Mouse (Mus musculus) macrophage (primary cell): Measurements from ENCODE around the gene Irak1. TPM values are rescaled to one million over a fixed set of nuclear protein-coding genes. Genes with fewer than 3 reads are reported as not detected.

Experiments
- H3K27ac ChIP-seq: fragments of 350-480 bp; formaldehyde crosslinking; 2 replicates; pipeline ENCODE4 v1.9.0; 2021
- H3K36me3 ChIP-seq: fragments of 350-480 bp; formaldehyde crosslinking; 2 replicates; pipeline ENCODE4 v1.9.0; 2021; ENCODE audit errors: inconsistent target
- H3K4me3 ChIP-seq: fragments of 350-480 bp; formaldehyde crosslinking; 2 replicates; pipeline ENCODE4 v1.9.0; 2021; ENCODE audit errors: inconsistent target
- H3K79me2 ChIP-seq: fragments of 350-480 bp; formaldehyde crosslinking; 2 replicates; pipeline ENCODE4 v1.9.0; 2021; ENCODE audit errors: inconsistent target
- WGBS: methylation state at CpG from one replicate; pipeline ENCODE4 v1.1.7; 2026; ENCODE audit warnings: inconsistent platforms; ENCODE audit not compliant: missing documents; 5-methylcytosine and 5-hydroxymethylcytosine counted together
- polyA plus RNA-seq: library from polyadenylated mRNA; stranded (reverse); fragments of 250-400 nt; gene quantifications from 3 replicates; pipeline ENCODE4 v1.2.4, GENCODE M21; 2018; ENCODE audit warnings: inconsistent platforms

The Irak1 gene
- polyA plus RNA-seq, 1 experiment from 2014 or later, result 75.1 TPM

DNA sequence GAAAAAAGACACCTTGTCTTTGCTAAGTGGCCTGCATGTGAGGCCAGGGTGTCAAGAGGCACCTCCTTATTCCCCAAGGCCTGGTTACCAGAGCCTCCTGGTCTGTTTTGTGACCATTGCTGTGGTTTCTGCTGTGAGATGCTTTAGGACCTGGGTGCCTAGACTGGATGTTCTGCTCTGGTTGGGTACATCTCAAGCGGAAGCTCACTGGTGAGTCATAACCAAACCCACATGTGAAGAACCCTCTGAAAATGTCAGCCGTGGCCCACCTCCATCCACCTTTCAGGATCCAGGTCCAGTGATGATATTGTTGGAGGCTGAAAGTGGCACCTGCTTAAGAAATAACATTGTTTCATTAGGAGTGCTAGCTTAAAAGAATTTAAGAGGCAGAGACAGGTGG lies 47.4 kb downstream of the Irak1 start:
- Histone ChIP-seq H3K79me2 (no peaks in the 10 kb centered on the region), H3K4me3 (no peak overlapping the region), H3K27ac (no peak overlapping the region), H3K36me3 (no peaks in the 10 kb centered on the region)
- WGBS, result 81% methylated on average over 2 of the region's 2 CpGs

DNA sequence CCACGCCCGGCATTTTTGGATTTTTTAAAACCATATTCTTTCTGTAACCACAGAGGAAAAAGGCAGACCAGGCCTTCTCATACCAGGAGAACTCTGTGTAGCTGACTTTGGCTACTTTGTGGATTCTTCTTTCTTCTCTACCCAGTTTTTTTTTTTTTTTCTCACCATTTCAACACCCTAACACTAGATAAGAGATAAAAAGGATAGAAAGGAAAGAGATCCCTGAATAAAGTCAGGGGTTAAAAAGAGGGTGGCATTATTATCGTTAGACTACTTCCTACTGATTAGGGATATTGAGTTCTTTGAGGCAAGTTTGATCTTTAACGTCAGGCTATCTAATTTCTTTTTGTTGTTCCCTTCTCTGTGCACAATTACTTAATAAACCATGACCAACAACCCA lies 50.9 kb downstream of the Irak1 start:
- WGBS, result 100% methylated on average over 1 of the region's 4 CpGs
- no peak overlapping the region for H3K27ac ChIP-seq

DNA sequence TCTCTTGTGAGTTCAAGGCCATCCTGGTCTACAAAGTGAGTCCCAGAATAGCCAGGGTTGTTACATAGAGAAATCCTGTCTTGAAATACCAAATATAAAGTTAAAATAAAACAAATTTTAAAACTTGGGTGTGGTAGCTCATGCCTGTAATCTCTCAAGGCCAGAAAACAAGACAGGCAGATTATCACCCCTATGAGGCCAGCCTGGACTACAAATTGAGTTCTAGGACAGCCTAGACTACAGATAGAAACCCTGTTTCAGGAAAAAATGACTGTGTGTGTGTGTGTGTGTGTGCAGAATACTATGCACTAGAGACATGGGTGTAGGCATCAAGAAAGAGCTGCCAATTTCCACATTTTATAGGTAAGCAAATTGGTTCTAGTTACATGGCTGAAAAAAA lies 52.9 kb downstream of the Irak1 start:
- Histone ChIP-seq H3K79me2 (peaks cover 2% of the 10 kb centered on the region; the same call in 1 of the 2 replicates), H3K27ac (no peak overlapping the region), H3K4me3 (no peak overlapping the region), H3K36me3 (no peaks in the 10 kb centered on the region)

More for the DNA sequence above, 50.9 kb downstream of the Irak1 start:
- H3K4me3 ChIP-seq, result no peak overlapping the region
- no peaks in the 10 kb centered on the region for H3K79me2 ChIP-seq
- no peaks in the 10 kb centered on the region for H3K36me3 ChIP-seq

DNA sequence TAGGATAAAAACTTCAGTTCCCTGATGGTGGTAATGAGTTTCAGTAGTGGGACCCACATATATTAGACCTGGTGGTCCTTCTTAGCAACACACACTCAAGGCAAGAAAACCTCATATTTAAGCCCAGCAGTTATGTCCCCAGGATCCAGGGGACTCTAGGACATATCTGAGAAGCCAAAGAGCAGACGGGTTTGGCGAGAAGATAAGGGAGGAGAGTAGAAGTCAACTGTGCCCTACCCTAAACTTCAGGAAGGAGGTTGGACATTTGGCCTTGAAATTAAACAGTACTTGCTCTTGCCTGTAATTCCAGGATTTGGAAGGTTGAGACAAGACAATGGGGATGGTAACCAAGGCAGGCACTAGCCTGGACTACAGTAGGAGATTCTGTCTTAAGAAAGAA lies 54.0 kb downstream of the Irak1 start:
- Histone ChIP-seq H3K27ac (no peak overlapping the region), H3K79me2 (peaks cover 13% of the 10 kb centered on the region), H3K4me3 (no peak overlapping the region), H3K36me3 (no peaks in the 10 kb centered on the region)
- 87% methylated on average over 2 of the region's 2 CpGs for WGBS

DNA sequence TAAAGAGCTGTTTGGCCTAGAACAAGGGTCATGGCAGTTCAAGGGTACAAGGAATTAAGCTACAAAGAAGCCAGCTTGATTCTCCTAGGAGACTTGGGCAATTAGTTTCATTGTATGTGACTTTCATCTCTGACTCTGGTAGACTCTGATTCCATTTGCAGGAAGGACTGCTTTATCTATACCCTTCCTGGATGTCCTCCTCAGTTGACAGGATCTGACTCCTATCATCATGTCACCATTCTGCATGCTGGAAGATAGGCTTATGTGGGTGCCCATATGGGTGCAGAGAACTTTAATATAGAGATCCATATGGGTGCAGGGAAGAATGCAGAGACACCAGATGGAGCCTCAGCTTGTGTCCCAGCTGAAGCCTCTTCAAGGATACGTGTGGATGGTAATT lies 54.6 kb downstream of the Irak1 start:
- Histone ChIP-seq H3K4me3 (no peak overlapping the region), H3K27ac (no peak overlapping the region), H3K36me3 (no peaks in the 10 kb centered on the region), H3K79me2 (peaks cover 18% of the 10 kb centered on the region)
- WGBS, result 92% methylated on average over 1 of the region's 1 CpGs

DNA sequence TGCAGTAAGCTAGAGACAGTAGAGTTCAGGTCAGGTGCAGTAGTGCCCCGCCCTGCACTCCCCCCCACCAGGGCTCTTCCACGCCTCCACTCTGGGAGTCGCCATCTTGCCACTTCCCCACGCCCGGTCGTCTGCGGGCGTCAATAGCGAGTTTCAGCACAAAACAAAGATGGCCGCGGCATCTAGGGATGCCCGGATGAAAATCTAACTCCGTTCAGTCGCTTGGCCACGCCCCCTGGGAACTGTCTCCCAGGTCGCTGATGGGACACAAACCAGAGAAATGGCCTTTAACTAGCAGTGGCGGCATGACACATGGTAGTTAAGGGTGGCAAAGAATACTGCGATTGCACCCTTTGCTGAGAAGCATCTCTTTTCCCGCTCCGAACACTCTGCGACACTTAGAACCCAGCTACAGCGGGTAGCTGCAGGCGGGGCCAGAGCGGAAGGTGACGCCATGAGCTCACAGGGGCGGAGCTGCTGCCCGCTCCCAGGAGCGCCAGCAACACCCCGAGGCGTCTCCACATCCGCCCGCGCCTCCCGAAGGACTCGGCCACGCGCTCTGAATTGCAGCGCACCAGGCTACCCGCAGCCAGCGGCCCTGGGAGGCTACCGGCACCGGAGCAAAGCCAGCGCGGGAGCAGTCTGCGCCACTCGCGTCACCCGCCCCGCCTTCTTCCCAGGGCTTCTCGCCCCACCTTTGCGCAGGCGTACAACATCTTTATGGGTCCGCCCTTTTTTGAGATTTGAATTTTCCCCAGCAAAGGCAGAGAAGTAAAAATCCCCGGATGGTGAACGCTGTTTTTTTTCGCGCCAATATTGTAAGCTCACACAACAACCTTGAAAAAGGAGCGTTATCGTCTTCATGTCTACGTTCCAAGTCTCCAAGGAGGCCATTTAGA lies 56.3 kb downstream of the Irak1 start:
- Histone ChIP-seq H3K27ac (peak overlapping the region; percentile 95), H3K79me2 (peaks cover 36% of the 10 kb centered on the region), H3K4me3 (peak overlapping the region; percentile 67), H3K36me3 (no peaks in the 10 kb centered on the region)
- WGBS, result 8% methylated on average over 52 of the region's 60 CpGs

DNA sequence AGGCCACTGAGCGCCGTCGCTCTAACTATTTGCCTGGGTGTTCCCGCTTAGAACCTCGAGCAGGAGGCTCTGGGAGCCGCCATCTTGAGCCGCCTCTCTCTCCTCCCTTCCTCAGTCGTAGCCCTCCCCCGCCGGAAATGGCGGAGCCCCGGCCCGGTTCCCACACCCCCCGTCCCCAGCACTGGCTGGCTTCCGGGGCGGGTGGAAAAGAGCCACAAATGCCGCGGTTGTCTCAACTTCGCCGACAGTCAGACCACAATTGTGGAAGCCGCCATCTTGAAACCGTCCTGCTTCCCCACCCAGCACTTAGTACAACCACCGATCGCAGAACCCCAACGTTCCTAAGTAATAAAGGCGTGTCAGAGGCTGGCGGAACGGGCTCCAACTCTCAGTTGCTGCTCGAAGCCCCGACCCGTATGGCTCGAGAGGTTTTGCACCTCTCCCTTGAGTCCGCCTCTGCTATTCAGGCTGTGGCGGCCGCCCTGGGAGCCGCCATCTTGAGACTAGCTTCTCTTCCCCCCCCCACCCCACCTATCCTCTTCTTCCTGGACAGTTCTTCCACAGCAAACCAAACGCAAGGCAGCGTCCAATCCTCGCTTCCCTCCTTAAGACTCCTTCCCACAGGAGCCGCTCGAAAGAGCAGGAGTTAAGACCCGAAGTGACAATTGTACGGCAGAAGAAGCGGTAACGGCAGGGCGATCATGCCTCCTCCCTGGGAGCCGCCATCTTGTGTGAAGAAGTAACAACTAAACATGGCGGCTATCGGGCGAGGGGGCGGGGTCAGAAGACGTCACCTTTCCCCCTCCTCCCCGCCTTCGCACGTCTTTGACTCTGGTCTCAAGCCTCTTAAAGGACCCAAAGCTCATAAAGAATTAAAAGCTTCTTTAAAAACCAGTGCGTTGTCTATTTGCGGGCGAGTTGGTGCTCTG lies 57.2 kb downstream of the Irak1 start, which contains the start of gene Hcfc1:
Gene Hcfc1 (minus strand): TSS at position 110 of the 929 bp plus-strand sequence.
- Histone ChIP-seq H3K27ac (peak within 1 kb of the TSS; percentile 95), H3K36me3 (no peaks in the 10 kb centered on the region), H3K4me3 (peak within 1 kb of the TSS; percentile 67), H3K79me2 (peaks cover 45% of the 10 kb centered on the region)
- 22% methylated on average over 43 of the region's 58 CpGs for WGBS

DNA sequence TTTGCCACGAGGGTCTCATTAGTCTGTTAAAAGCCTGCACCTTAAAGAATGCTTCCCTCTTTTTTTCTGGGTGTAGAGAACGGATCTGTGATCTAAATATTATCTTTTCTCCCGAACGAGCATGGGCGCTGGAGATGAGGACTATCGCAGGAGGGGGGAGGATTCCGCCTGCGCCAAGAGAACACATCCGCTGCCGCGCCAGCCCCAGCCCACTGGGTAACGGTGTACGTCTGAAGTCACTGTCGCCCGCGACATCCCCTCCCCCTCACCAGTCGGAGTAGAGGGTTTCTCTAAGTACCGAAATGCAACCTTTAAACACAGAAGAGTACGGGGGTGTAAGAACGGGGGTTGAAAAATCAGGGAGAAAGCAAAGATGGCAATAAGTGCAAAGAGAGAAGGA lies 58.4 kb downstream of the Irak1 start:
- H3K79me2 ChIP-seq, result peaks cover 57% of the 10 kb centered on the region
- H3K36me3 ChIP-seq, result no peaks in the 10 kb centered on the region
- peak overlapping the region; percentile 67 for H3K4me3 ChIP-seq
- WGBS, result 28% methylated on average over 20 of the region's 20 CpGs
- H3K27ac ChIP-seq, result peak overlapping the region; percentile 95

DNA sequence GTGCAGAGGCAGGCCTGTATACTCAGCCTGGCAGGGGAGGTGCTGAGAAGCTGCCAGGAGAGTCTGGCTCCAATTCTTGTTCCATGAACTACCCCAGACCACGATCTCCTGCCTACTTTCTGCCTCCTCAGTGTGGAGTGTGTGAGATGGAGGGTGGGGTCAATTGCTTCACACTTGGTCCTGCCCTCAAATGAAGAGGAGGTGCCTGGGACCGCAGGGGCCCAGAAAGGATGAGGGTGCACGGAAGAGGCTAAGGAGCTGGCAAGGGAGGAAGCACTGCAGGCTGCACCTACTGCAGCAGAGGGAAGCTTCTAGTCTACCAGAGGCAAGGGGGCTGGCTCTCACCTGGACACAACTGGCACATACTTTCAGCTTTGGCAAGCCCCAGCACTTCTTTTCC lies 59.4 kb downstream of the Irak1 start:
- Histone ChIP-seq H3K79me2 (peaks cover 66% of the 10 kb centered on the region), H3K36me3 (no peaks in the 10 kb centered on the region), H3K27ac (peak overlapping the region; percentile 95), H3K4me3 (peak overlapping the region; percentile 67)
- 26% methylated on average over 3 of the region's 3 CpGs for WGBS

Other genes with a start within 250 kb of the Irak1 start
- gene Srpk3, start 249.5 kb downstream of the Irak1 start, polyA plus RNA-seq, result 0.25 to 0.87 TPM (median 0.77 TPM) in 3 replicates
- gene Idh3g, start 237.0 kb downstream of the Irak1 start, polyA plus RNA-seq, result 74.1 to 137 TPM (median 85.2 TPM) in 3 replicates
- 92.9 to 202 TPM (median 173 TPM) in 3 replicates for gene Ssr4, start 236.9 kb downstream of the Irak1 start, polyA plus RNA-seq
- gene Pdzd4, start 198.9 kb downstream of the Irak1 start, polyA plus RNA-seq, result 0.07 to 0.10 TPM (median 0.09 TPM) in 3 replicates
- 0.04 TPM in 1 of 3 replicates, not detected in the others for gene Avpr2, start 131.8 kb downstream of the Irak1 start, polyA plus RNA-seq
- 0.94 to 1.8 TPM (median 1.1 TPM) in 3 replicates for gene L1cam, start 127.8 kb downstream of the Irak1 start, polyA plus RNA-seq
- 13.2 to 18.0 TPM (median 14.5 TPM) in 3 replicates for gene Arhgap4, start 102.0 kb downstream of the Irak1 start, polyA plus RNA-seq
- gene Naa10, start 102.0 kb downstream of the Irak1 start, polyA plus RNA-seq, result 15.6 to 28.5 TPM (median 20.5 TPM) in 3 replicates
- gene Renbp, start 93.1 kb downstream of the Irak1 start, polyA plus RNA-seq, result 146 to 221 TPM (median 206 TPM) in 3 replicates
- 43.0 to 62.9 TPM (median 54.1 TPM) in 3 replicates for gene Hcfc1, start 57.6 kb downstream of the Irak1 start, polyA plus RNA-seq
- gene Opn1mw, start 103.5 kb upstream of the Irak1 start, polyA plus RNA-seq, result not detected in 3 replicates
- 13.0 to 16.3 TPM (median 15.6 TPM) in 3 replicates for gene Mecp2, start 111.4 kb upstream of the Irak1 start, polyA plus RNA-seq
- not detected in 3 replicates for gene Tex28, start 143.9 kb upstream of the Irak1 start, polyA plus RNA-seq
- gene Tktl1, start 153.3 kb upstream of the Irak1 start, polyA plus RNA-seq, result not detected in 3 replicates
- gene Flna, start 225.9 kb upstream of the Irak1 start, polyA plus RNA-seq, result 167 to 435 TPM (median 388 TPM) in 3 replicates
- gene Emd, start 230.8 kb upstream of the Irak1 start, polyA plus RNA-seq, result 35.7 to 94.2 TPM (median 47.2 TPM) in 3 replicates
- gene Rpl10, start 246.9 kb upstream of the Irak1 start, polyA plus RNA-seq, result 1,104 to 3,117 TPM (median 2,186 TPM) in 3 replicates